Mouse (Mus musculus) MEL (cell line): ENCODE data around the gene Prcc. TPM values are rescaled to one million over a fixed set of nuclear protein-coding genes. Genes with fewer than 3 reads are reported as not detected.

ENCODE experiments used
- DNase-seq: peaks from one replicate; pipeline ENCODE4 v3.0.0; 2011; ENCODE audit warnings: low read depth, low spot score
- H3K27ac ChIP-seq: 2 replicates; pipeline ENCODE4 v1.5.1; 2012; ENCODE audit warnings: low read depth, mild to moderate bottlenecking, control low read depth, low read length, moderate library complexity; ENCODE audit not compliant: control insufficient read depth
- H3K27me3 ChIP-seq, 2 experiments: fragments of 150-350 bp in 1 of 2; sonication (generic) in 1 of 2; 2 replicates each; pipeline ENCODE4 v1.6.1; 2012; ENCODE audit warnings: low read length in 2 of 2, mild to moderate bottlenecking in 2 of 2, improper control_type of control experiment in 1 of 2, moderate library complexity in 1 of 2; ENCODE audit not compliant: insufficient read depth in 2 of 2, control insufficient read depth in 1 of 2
- H3K36me3 ChIP-seq, 2 experiments: 2 replicates each; pipeline ENCODE4 v1.6.1; 2012 to 2014; ENCODE audit warnings: low read length in 2 of 2, improper control_type of control experiment in 1 of 2, inconsistent platforms in 1 of 2, mild to moderate bottlenecking in 1 of 2; ENCODE audit not compliant: insufficient read depth in 2 of 2, control insufficient read depth in 1 of 2
- H3K4me1 ChIP-seq, 2 experiments: fragments of 150-350 bp in 1 of 2; sonication (generic) in 1 of 2; 2 replicates each; pipeline ENCODE4 v1.6.1; 2012; ENCODE audit warnings: low read length in 2 of 2, improper control_type of control experiment in 1 of 2, mild to moderate bottlenecking in 1 of 2; ENCODE audit not compliant: insufficient read depth in 2 of 2, control insufficient read depth in 1 of 2
- H3K4me3 ChIP-seq, 2 experiments: fragments of 150-350 bp in 1 of 2; sonication (generic) in 1 of 2; 2 replicates each; pipeline ENCODE4 v1.5.1; 2012; ENCODE audit warnings: low read depth in 2 of 2, low read length in 2 of 2, mild to moderate bottlenecking in 2 of 2, moderate library complexity in 2 of 2, control low read depth in 1 of 2, improper control_type of control experiment in 1 of 2; ENCODE audit not compliant: control insufficient read depth in 1 of 2, insufficient read depth in 1 of 2
- H3K79me2 ChIP-seq: 2 replicates; pipeline ENCODE4 v1.6.1; 2012; ENCODE audit warnings: mild to moderate bottlenecking, low read length, moderate library complexity; ENCODE audit not compliant: control insufficient read depth, poor library complexity, insufficient read depth
- H3K9ac ChIP-seq: 2 replicates; pipeline ENCODE4 v1.6.1; 2012; ENCODE audit warnings: low read depth, mild to moderate bottlenecking, control low read depth, low read length, moderate library complexity; ENCODE audit not compliant: control insufficient read depth, poor library complexity, severe bottlenecking
- H3K9me3 ChIP-seq: fragments of 150-350 bp; sonication (generic); replicated peaks from 2 replicates; pipeline ENCODE4 v1.6.1; 2012; ENCODE audit warnings: mild to moderate bottlenecking, low read length, improper control_type of control experiment, moderate library complexity; ENCODE audit not compliant: insufficient read depth
- BHLHE40 ChIP-seq: IDR thresholded peaks from 2 replicates; pipeline ENCODE4 v1.6.1; 2012; ENCODE audit warnings: low read depth, mild to moderate bottlenecking, inconsistent platforms, low read length, improper control_type of control experiment, borderline replicate concordance
- CHD1 ChIP-seq: IDR thresholded peaks from 2 replicates; pipeline ENCODE4 v1.6.1; 2012; ENCODE audit warnings: low read depth, mild to moderate bottlenecking, inconsistent platforms, low read length, improper control_type of control experiment
- CTCF ChIP-seq, 3 experiments: IDR thresholded peaks in 2 of 3; conservative IDR thresholded peaks in 1 of 3; 2 replicates each; pipeline ENCODE4 v1.5.1; 2011 to 2012; ENCODE audit warnings: low read length in 3 of 3, low read depth in 2 of 3, mild to moderate bottlenecking in 2 of 3, improper control_type of control experiment in 1 of 3, inconsistent platforms in 1 of 3, mixed read lengths in 1 of 3, moderate library complexity in 1 of 3; ENCODE audit not compliant: control insufficient read depth in 1 of 3, insufficient read depth in 1 of 3, poor library complexity in 1 of 3, severe bottlenecking in 1 of 3
- E2F4 ChIP-seq: IDR thresholded peaks from 2 replicates; pipeline ENCODE4 v1.6.1; 2011; ENCODE audit warnings: low read depth, low read length, improper control_type of control experiment, borderline replicate concordance
- ELF1 ChIP-seq: IDR thresholded peaks from 2 replicates; pipeline ENCODE4 v1.6.1; 2014; ENCODE audit warnings: low read depth, mild to moderate bottlenecking, inconsistent platforms, low read length, improper control_type of control experiment, moderate library complexity
- EP300 ChIP-seq, 2 experiments: IDR thresholded peaks; 2 replicates each; pipeline ENCODE4 v1.6.1; 2011; ENCODE audit warnings: improper control_type of control experiment in 2 of 2, low read length in 2 of 2, low read depth in 1 of 2, mild to moderate bottlenecking in 1 of 2
- GABPA ChIP-seq: IDR thresholded peaks from 2 replicates; pipeline ENCODE4 v1.6.1; 2012; ENCODE audit warnings: low read depth, mild to moderate bottlenecking, inconsistent platforms, low read length, improper control_type of control experiment, moderate library complexity
- GATA1 ChIP-seq: IDR thresholded peaks from 2 replicates; pipeline ENCODE4 v1.6.1; 2011; ENCODE audit warnings: low read depth, low read length, improper control_type of control experiment
- MEF2A ChIP-seq: IDR thresholded peaks from 2 replicates; pipeline ENCODE4 v1.6.1; 2014; ENCODE audit warnings: low read depth, mild to moderate bottlenecking, inconsistent platforms, low read length, improper control_type of control experiment; ENCODE audit not compliant: poor library complexity, insufficient replicate concordance, severe bottlenecking; ENCODE audit errors: extremely low read depth
- MXI1 ChIP-seq: IDR thresholded peaks from 2 replicates; pipeline ENCODE4 v1.6.1; 2011; ENCODE audit warnings: mild to moderate bottlenecking, low read depth, low read length, improper control_type of control experiment
- MYB ChIP-seq: IDR thresholded peaks from 2 replicates; pipeline ENCODE4 v1.6.1; 2011; ENCODE audit warnings: mild to moderate bottlenecking, low read depth, low read length, improper control_type of control experiment
- NELFE ChIP-seq: IDR thresholded peaks from 2 replicates; pipeline ENCODE4 v1.6.1; 2011; ENCODE audit warnings: low read depth, low read length, improper control_type of control experiment
- POLR2AphosphoS5 ChIP-seq: IDR thresholded peaks from 2 replicates; pipeline ENCODE4 v1.6.1; 2012; ENCODE audit warnings: low read depth, borderline replicate concordance, mild to moderate bottlenecking, inconsistent platforms, low read length, moderate library complexity, mixed read lengths
- RAD21 ChIP-seq: IDR thresholded peaks from 2 replicates; pipeline ENCODE4 v1.6.1; 2011; ENCODE audit warnings: mild to moderate bottlenecking, low read depth, low read length, improper control_type of control experiment
- SIN3A ChIP-seq: IDR thresholded peaks from 2 replicates; pipeline ENCODE4 v1.6.1; 2012; ENCODE audit warnings: low read length, improper control_type of control experiment, inconsistent platforms
- UBTF ChIP-seq: IDR thresholded peaks from 2 replicates; pipeline ENCODE4 v1.6.1; 2012; ENCODE audit warnings: low read depth, mild to moderate bottlenecking, inconsistent platforms, low read length, improper control_type of control experiment, moderate library complexity, borderline replicate concordance; ENCODE audit not compliant: insufficient read depth
- USF1 ChIP-seq: IDR thresholded peaks from 2 replicates; pipeline ENCODE4 v1.6.1; 2014; ENCODE audit warnings: low read depth, mild to moderate bottlenecking, inconsistent platforms, low read length, improper control_type of control experiment, moderate library complexity
- USF2 ChIP-seq, 2 experiments: IDR thresholded peaks; 2 replicates each; pipeline ENCODE4 v1.6.1; 2011 to 2012; ENCODE audit warnings: improper control_type of control experiment in 2 of 2, low read length in 2 of 2, borderline replicate concordance in 1 of 2, inconsistent platforms in 1 of 2, low read depth in 1 of 2, mild to moderate bottlenecking in 1 of 2; ENCODE audit not compliant: insufficient read depth in 1 of 2
- ZC3H11A ChIP-seq: IDR thresholded peaks from 2 replicates; pipeline ENCODE4 v1.6.1; 2012; ENCODE audit warnings: low read depth, mild to moderate bottlenecking, inconsistent platforms, low read length, improper control_type of control experiment
- ZKSCAN1 ChIP-seq: IDR thresholded peaks from 2 replicates; pipeline ENCODE4 v1.6.1; 2012; ENCODE audit warnings: low read depth, mild to moderate bottlenecking, inconsistent platforms, low read length, improper control_type of control experiment, moderate library complexity
- ZMIZ1 ChIP-seq: IDR thresholded peaks from 2 replicates; pipeline ENCODE4 v1.6.1; 2012; ENCODE audit warnings: low read depth, mild to moderate bottlenecking, inconsistent platforms, low read length, improper control_type of control experiment, moderate library complexity
- polyA plus RNA-seq, 2 experiments: library from polyadenylated mRNA; stranded (reverse) in 1 of 2; unstranded in 1 of 2; fragments of >175 nt in 1 of 2; fragments of >200 nt in 1 of 2; gene quantifications; 2 replicates each; pipeline versions ENCODE4 v1.2.1 to v1.2.4; 2012; ENCODE audit warnings: low replicate concordance in 2 of 2, low read depth in 1 of 2; ENCODE audit not compliant: insufficient read length in 2 of 2, insufficient read depth in 1 of 2, missing spikeins in 1 of 2
- total RNA-seq: library from RNA; depleted of rRNA; stranded (reverse); fragments of 300-350 nt; gene quantifications from 2 replicates; pipeline ENCODE4 v1.2.3, GENCODE M21; 2012

The Prcc gene
- total and polyA plus RNA-seq, 3 experiments, result 47.0 to 65.9 TPM; not detected in 1

DNA sequence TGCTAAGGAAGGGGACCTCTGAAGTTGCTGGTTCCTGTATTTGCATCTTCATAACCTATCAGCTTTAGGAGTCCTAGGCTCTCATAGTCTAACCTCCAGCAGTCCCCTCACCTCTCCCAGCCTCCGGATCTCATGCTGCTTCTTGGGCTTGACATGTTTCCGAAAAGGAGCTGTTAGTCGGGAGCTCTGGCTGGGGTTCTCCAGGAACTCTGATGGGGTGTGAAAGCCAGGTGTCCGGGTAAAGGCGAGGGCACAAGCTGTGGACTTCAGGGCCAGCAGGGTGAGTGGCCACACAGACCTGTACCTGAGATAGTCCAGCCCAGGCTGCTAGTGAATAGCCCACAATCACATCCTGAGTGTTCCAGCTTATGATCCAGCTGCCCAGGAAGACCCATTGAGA, 42.0 kb upstream of the Prcc start:
- Histone ChIP-seq H3K27me3 (no peaks in the 10 kb centered on the region), H3K36me3 (peaks cover 3 to 18% of the 10 kb centered on the region in 2 experiments; a peak in 3 of 4 replicates), H3K9ac (no peak overlapping the region), H3K27ac (no peak overlapping the region), H3K79me2 (peaks cover 36% of the 10 kb centered on the region), H3K4me1 (peaks cover 0 to 15% of the 10 kb centered on the region in 2 experiments; a peak in 2 of 4 replicates), H3K9me3 (no peaks in the 10 kb centered on the region), H3K4me3 (no peak overlapping the region)
- no peak for DNase-seq
- TF ChIP-seq UBTF, result no peak
- no peak for TF ChIP-seq CTCF (IDR thresholded peaks at IDR 0.05 in 2 of 3, conservative IDR thresholded peaks at IDR 0.05 in 1 of 3; ENCODE audit: control insufficient read depth in 1 of 3, insufficient read depth in 1 of 3, low read depth in 2 of 3, low read length in 3 of 3, poor library complexity in 1 of 3, severe bottlenecking in 1 of 3)
- TF ChIP-seq ZC3H11A, result no peak
- TF ChIP-seq USF1, result no peak
- TF ChIP-seq CHD1, result no peak
- no peak for TF ChIP-seq ZMIZ1
- no peak for TF ChIP-seq ELF1
- no peak for TF ChIP-seq ZKSCAN1
- TF ChIP-seq BHLHE40, result no peak
- no peak for TF ChIP-seq USF2 (IDR thresholded peaks at IDR 0.05; ENCODE audit: borderline replicate concordance in 1 of 2, insufficient read depth in 1 of 2, low read depth in 1 of 2, low read length in 2 of 2)
- no peak for TF ChIP-seq GATA1
- no peak for TF ChIP-seq MEF2A
- no peak for TF ChIP-seq NELFE
- no peak for TF ChIP-seq MXI1
- no peak for TF ChIP-seq SIN3A
- no peak for TF ChIP-seq POLR2AphosphoS5
- TF ChIP-seq MYB, result no peak
- no peak for TF ChIP-seq GABPA
- no peak for TF ChIP-seq E2F4

DNA sequence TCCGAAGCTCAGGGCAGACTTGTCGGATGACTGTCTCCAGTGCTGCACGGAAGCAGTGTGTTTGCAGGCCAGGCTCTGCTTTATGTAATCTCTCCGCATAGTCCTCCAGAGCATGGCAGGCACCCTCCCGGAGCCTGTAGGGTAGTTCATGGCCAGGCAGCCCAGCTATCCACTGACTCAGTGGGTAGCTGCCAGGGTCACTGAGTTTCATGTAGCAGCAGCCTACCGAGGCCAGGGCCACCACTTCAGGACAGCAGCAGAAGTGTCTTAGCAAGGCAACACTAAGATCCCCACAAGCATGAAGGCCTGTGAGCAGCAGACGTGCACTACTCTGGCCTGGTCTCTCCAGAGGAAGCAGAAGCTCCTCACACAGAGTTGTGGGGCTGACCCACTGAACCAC, 39.6 kb upstream of the Prcc start:
- Histone ChIP-seq H3K27me3 (no peaks in the 10 kb centered on the region), H3K4me1 (0 out of 4 replicates have a peak, but pooled peaks cover 0 to 2% of the 10 kb centered on the region in 2 experiments), H3K79me2 (peaks cover 17% of the 10 kb centered on the region), H3K4me3 (no peak overlapping the region), H3K27ac (no peak overlapping the region), H3K36me3 (peaks cover 0 to 2% of the 10 kb centered on the region in 2 experiments; a peak in 2 of 4 replicates), H3K9me3 (no peaks in the 10 kb centered on the region), H3K9ac (no peak overlapping the region)
- DNase-seq, result no peak
- no peak for TF ChIP-seq EP300 (IDR thresholded peaks at IDR 0.05; ENCODE audit: low read depth in 1 of 2, low read length in 2 of 2)
- no peak for TF ChIP-seq RAD21
